Mouse (Mus musculus) T-helper 2 cell (primary cell): ENCODE results near the gene Bpifc.

ENCODE experiments used
- in situ Hi-C: fragments of 300-600 bp; cut with MboI, MseI; formaldehyde crosslinking; loops from one replicate; pipeline ENCODE4 v1.15.1; 2025; ENCODE audit warnings: high pct_unique_total_duplicates

Gene Bpifc

GRCm38 (mm10) chr10:86011172-86011571 lies 523 bp downstream of the Bpifc start:
- in situ Hi-C loops: no loop called here

GRCm38 (mm10) chr10:86010636-86011035 lies 1.1 kb downstream of the Bpifc start:
- in situ Hi-C loops: no loop called here

- in situ Hi-C loops: no loop called here
Measured at GRCm38 (mm10) chr10:86009688-86010087, 2.0 kb downstream of the Bpifc start.

GRCm38 (mm10) chr10:86006455-86006854 lies 5.2 kb downstream of the Bpifc start:
- in situ Hi-C loops: no loop called here

- in situ Hi-C loops: no loop called here
Measured at GRCm38 (mm10) chr10:86000447-86000846, 11.2 kb downstream of the Bpifc start.

- in situ Hi-C loops: no loop called here
Measured at GRCm38 (mm10) chr10:85994543-85995104, 17.1 kb downstream of the Bpifc start.

GRCm38 (mm10) chr10:85993836-85994235 lies 17.9 kb downstream of the Bpifc start:
- in situ Hi-C loops: no loop called here

GRCm38 (mm10) chr10:85992412-85992811 lies 19.3 kb downstream of the Bpifc start:
- in situ Hi-C loops: no loop called here

- in situ Hi-C loops: no loop called here
Measured at GRCm38 (mm10) chr10:85989412-85990115, 22.1 kb downstream of the Bpifc start.

GRCm38 (mm10) chr10:85972915-85973314 lies 38.8 kb downstream of the Bpifc start:
- in situ Hi-C loops: loop anchor here (10.0 kb wide), 1 partner anchor 332 kb away; the partner anchor contains the start of gene Timp3

GRCm38 (mm10) chr10:85971826-85972225 lies 39.9 kb downstream of the Bpifc start:
- in situ Hi-C loops: loop anchor here (10.0 kb wide), 1 partner anchor 333 kb away; the partner anchor contains the start of gene Timp3

- in situ Hi-C loops: loop anchor here (5.0 to 10.0 kb wide), 2 partner anchors 335 to 477 kb away; partner anchors contain the start of gene Timp3
Measured at GRCm38 (mm10) chr10:85969894-85970620, 41.6 kb downstream of the Bpifc start.

GRCm38 (mm10) chr10:85968731-85969130 lies 43.0 kb downstream of the Bpifc start:
- in situ Hi-C loops: loop anchor here (5.0 kb wide), 1 partner anchor 479 kb away; no protein-coding TSS in a partner anchor

- in situ Hi-C loops: loop anchor here (5.0 kb wide), 1 partner anchor 479 kb away; no protein-coding TSS in a partner anchor
Measured at GRCm38 (mm10) chr10:85968157-85968634, 43.5 kb downstream of the Bpifc start.

- in situ Hi-C loops: loop anchor here (5.0 kb wide), 1 partner anchor 480 kb away; no protein-coding TSS in a partner anchor
Measured at GRCm38 (mm10) chr10:85967411-85968156, 44.1 kb downstream of the Bpifc start.

- in situ Hi-C loops: loop anchor here (5.0 kb wide), 1 partner anchor 481 kb away; no protein-coding TSS in a partner anchor
Measured at GRCm38 (mm10) chr10:85966476-85966875, 45.2 kb downstream of the Bpifc start.

GRCm38 (mm10) chr10:85964316-85964715 lies 47.4 kb downstream of the Bpifc start:
- in situ Hi-C loops: no loop called here

- in situ Hi-C loops: no loop called here
Measured at GRCm38 (mm10) chr10:85962897-85963296, 48.8 kb downstream of the Bpifc start.

GRCm38 (mm10) chr10:85957464-85957950 lies 54.2 kb downstream of the Bpifc start, which contains the start of gene Rtcb:
Gene Rtcb, minus strand, starts transcription at chr10:85957823.
- in situ Hi-C loops: no loop called here

- in situ Hi-C loops: no loop called here
Measured at GRCm38 (mm10) chr10:85956871-85957419, 54.8 kb downstream of the Bpifc start.

GRCm38 (mm10) chr10:85954429-85954828 lies 57.3 kb downstream of the Bpifc start:
- in situ Hi-C loops: no loop called here
